Mouse (Mus musculus): Measurements from ENCODE around the gene Hist1h2bh.

- no peak for TF ChIP-seq CTCF (IDR thresholded peaks at IDR 0.05)
- no peak for TF ChIP-seq EP300 (IDR thresholded peaks at IDR 0.05)
These were observed 36.2 kb downstream of the Hist1h2bh start for GRCm38 (mm10) chr13:23506819-23507515.

Measured in lung, postnatal 0 days (tissue).